In genomic region chr9:24091875-24092274, GRCm38 (mm10) we compare ENCODE assay signal across 40 mouse cellular contexts. TPM values are rescaled to one million over a fixed set of nuclear protein-coding genes. Genes with fewer than 3 reads are reported as not detected.
"Had no signal": no experiment of that assay in that cellular context is flagged by ENCODE, and none has a peak within 500 bp of the region (broad histone marks: within the 10 kb centered on the region; RNA-seq: fewer than 3 reads in every experiment).

No protein-coding gene starts in this region.

- H3K27me3 ChIP-seq: limb, embryonic 12.5 days; limb, embryonic 13.5 days; limb, embryonic 15.5 days; liver, embryonic 12.5 days; liver, embryonic 13.5 days; liver, embryonic 15.5 days; lung, embryonic 15.5 days; megakaryocyte, embryonic 14.5 days; midbrain, embryonic 12.5 days; midbrain, embryonic 13.5 days; midbrain, embryonic 15.5 days had no signal

- H3K36me3 ChIP-seq: limb, embryonic 10.5 days; limb, embryonic 12.5 days; limb, embryonic 13.5 days; limb, embryonic 15.5 days; liver, embryonic 12.5 days; liver, embryonic 13.5 days; liver, embryonic 15.5 days; lung, embryonic 15.5 days; midbrain, embryonic 10.5 days; midbrain, embryonic 12.5 days; midbrain, embryonic 13.5 days; midbrain, embryonic 15.5 days had no signal

- H3K9me3 ChIP-seq: limb, embryonic 10.5 days; limb, embryonic 12.5 days; limb, embryonic 13.5 days; limb, embryonic 15.5 days; liver, embryonic 12.5 days; liver, embryonic 13.5 days; liver, embryonic 15.5 days; lung, embryonic 15.5 days; megakaryocyte, embryonic 14.5 days; midbrain, embryonic 10.5 days; midbrain, embryonic 12.5 days; midbrain, embryonic 13.5 days; midbrain, embryonic 15.5 days had no signal

- H3K27ac ChIP-seq: limb, embryonic 10.5 days; limb, embryonic 12.5 days; limb, embryonic 13.5 days; limb, embryonic 15.5 days; liver, embryonic 12.5 days; liver, embryonic 13.5 days; liver, embryonic 14.5 days; liver, embryonic 15.5 days; lung, embryonic 15.5 days; macrophage; midbrain, embryonic 10.5 days; midbrain, embryonic 12.5 days; midbrain, embryonic 13.5 days; midbrain, embryonic 15.5 days had no signal

- H3K4me1 ChIP-seq: limb, embryonic 10.5 days; limb, embryonic 12.5 days; limb, embryonic 13.5 days; limb, embryonic 15.5 days; liver, embryonic 12.5 days; liver, embryonic 13.5 days; liver, embryonic 15.5 days; lung, embryonic 15.5 days; midbrain, embryonic 10.5 days; midbrain, embryonic 12.5 days; midbrain, embryonic 13.5 days; midbrain, embryonic 15.5 days had no signal

- H3K4me3 ChIP-seq: limb, embryonic 10.5 days; limb, embryonic 12.5 days; limb, embryonic 13.5 days; limb, embryonic 15.5 days; liver, embryonic 12.5 days; liver, embryonic 13.5 days; liver, embryonic 15.5 days; lung, embryonic 15.5 days; megakaryocyte, embryonic 14.5 days; midbrain, embryonic 10.5 days; midbrain, embryonic 12.5 days; midbrain, embryonic 13.5 days; midbrain, embryonic 15.5 days; myocyte had no signal

- DNase-seq: left cerebral cortex, postnatal 4 days; liver; liver, embryonic 13.5 days; liver, postnatal 0 days; lung, adult 18-20 months; lung, adult 2 months; lung, embryonic 14.5 days; lung, postnatal 10 days; lung, postnatal 14 days; lung, postnatal 36 days; lung, postnatal 4 days; midbrain, embryonic 14.5 days had no signal

- H3K4me2 ChIP-seq: limb, embryonic 12.5 days; limb, embryonic 13.5 days; limb, embryonic 15.5 days; liver, embryonic 11.5 days; liver, embryonic 12.5 days; liver, embryonic 13.5 days; liver, embryonic 15.5 days; lung, embryonic 14.5 days; lung, embryonic 15.5 days; midbrain, embryonic 11.5 days; midbrain, embryonic 12.5 days; midbrain, embryonic 13.5 days; midbrain, embryonic 15.5 days had no signal

- H3K9ac ChIP-seq: limb, embryonic 12.5 days; limb, embryonic 13.5 days; limb, embryonic 15.5 days; liver, embryonic 12.5 days; liver, embryonic 13.5 days; liver, embryonic 14.5 days; liver, embryonic 15.5 days; liver, postnatal 0 days; lung, embryonic 14.5 days; lung, embryonic 15.5 days; midbrain, embryonic 12.5 days; midbrain, embryonic 13.5 days; midbrain, embryonic 15.5 days had no signal

RNA-seq across cellular contexts. Expression of gene Npsr1, which starts 5.9 kb away (rescaled TPM):
- total RNA-seq: liver, adult 2 months; megakaryocyte progenitor cell, adult 5-6 weeks; megakaryocyte, adult 5-6 weeks; megakaryocyte-erythroid progenitor cell, adult 5-6 weeks; monocyte, adult 5-6 weeks had no signal
- polyA plus RNA-seq: limb, embryonic 10.5 days; limb, embryonic 11.5 days; limb, embryonic 12.5 days; limb, embryonic 13.5 days; limb, embryonic 14.5 days; limb, embryonic 15.5 days; liver, adult 2 months; liver, embryonic 11.5 days; liver, embryonic 12.5 days; liver, embryonic 15.5 days; liver, embryonic 16.5 days; liver, postnatal 0 days; lung, adult 2 months; lung, embryonic 14.5 days; lung, embryonic 15.5 days; lung, embryonic 16.5 days; lung, postnatal 0 days; macrophage; midbrain, embryonic 10.5 days; midbrain, embryonic 11.5 days; midbrain, embryonic 12.5 days; midbrain, embryonic 13.5 days; myocyte; neural tube, embryonic 11.5 days had no signal
